Mouse (Mus musculus) kidney, embryonic 14.5 days (tissue): ENCODE measurements at regions not wholly inside any gene's neighbourhood (a gene's known extent, or its start where the extent isn't known, plus 50 kb on each side); places are given as distances from the start of the nearest gene placed in this dataset.

ENCODE experiments used
- ATAC-seq: fragments of 200-750 bp; cut with Nextera tagmentation; 2 replicates; pipeline ENCODE4 v1.8.0; 2017; ENCODE audit warnings: moderate number of reproducible peaks, mild to moderate bottlenecking, moderate TSS enrichment, moderate library complexity; ENCODE audit not compliant: low FRiP score, low TSS enrichment
- H3K27ac ChIP-seq: fragments of 300-500 bp; sonication (generic); 2 replicates; pipeline ENCODE4 v1.5.1; 2014; ENCODE audit warnings: low read depth, mild to moderate bottlenecking, low read length, moderate library complexity, mixed read lengths
- H3K27me3 ChIP-seq: fragments of 300-500 bp; sonication (generic); 2 replicates; pipeline ENCODE4 v1.6.1; 2014; ENCODE audit warnings: mild to moderate bottlenecking, low read length; ENCODE audit not compliant: control insufficient read depth, insufficient read depth
- H3K36me3 ChIP-seq: fragments of 300-500 bp; sonication (generic); 2 replicates; pipeline ENCODE4 v1.6.1; 2014; ENCODE audit warnings: low read length, mixed read lengths; ENCODE audit not compliant: control insufficient read depth, insufficient read depth
- H3K4me1 ChIP-seq: fragments of 300-500 bp; sonication (generic); 2 replicates; pipeline ENCODE4 v1.6.1; 2014; ENCODE audit warnings: low read length, mixed read lengths; ENCODE audit not compliant: control insufficient read depth, insufficient read depth
- H3K4me2 ChIP-seq: fragments of 300-500 bp; sonication (generic); replicated peaks from 2 replicates; pipeline ENCODE4 v1.6.1; 2014; ENCODE audit warnings: low read depth, mild to moderate bottlenecking, low read length
- H3K4me3 ChIP-seq: fragments of 300-500 bp; sonication (generic); 2 replicates; pipeline ENCODE4 v1.5.1; 2014; ENCODE audit warnings: mild to moderate bottlenecking, low read length
- H3K9ac ChIP-seq: fragments of 300-500 bp; sonication (generic); 2 replicates; pipeline ENCODE4 v1.6.1; 2014; ENCODE audit warnings: low read depth, mild to moderate bottlenecking, low read length, moderate library complexity
- H3K9me3 ChIP-seq: fragments of 300-500 bp; sonication (generic); 2 replicates; pipeline ENCODE4 v1.6.1; 2016; ENCODE audit warnings: low read length; ENCODE audit not compliant: control insufficient read depth
- WGBS: fragments of 180-500 bp; shearing (Covaris S2); extraction: QIAGEN DNeasy Blood & Tissue Kit; methylation state at CpG from one replicate; pipeline ENCODE4 v1.1.7; 2014; 5-methylcytosine and 5-hydroxymethylcytosine counted together

GRCm38 (mm10) chr9:43387397-43387796 lies 76.7 kb downstream of the Trim29 start:
- H3K27ac ChIP-seq, result no peak overlapping the region
- no peaks in the 10 kb centered on the region for H3K4me1 ChIP-seq
- H3K4me3 ChIP-seq, result no peak overlapping the region
- no peak for ATAC-seq
- H3K27me3 ChIP-seq, result peaks cover 2% of the 10 kb centered on the region; the same call in 1 of the 2 replicates
- H3K36me3 ChIP-seq, result no peaks in the 10 kb centered on the region
- no peak overlapping the region for H3K4me2 ChIP-seq
- H3K9me3 ChIP-seq, result no peaks in the 10 kb centered on the region
- H3K9ac ChIP-seq, result no peak overlapping the region
- WGBS, result 46% methylated on average over 9 of the region's 9 CpGs

DNA sequence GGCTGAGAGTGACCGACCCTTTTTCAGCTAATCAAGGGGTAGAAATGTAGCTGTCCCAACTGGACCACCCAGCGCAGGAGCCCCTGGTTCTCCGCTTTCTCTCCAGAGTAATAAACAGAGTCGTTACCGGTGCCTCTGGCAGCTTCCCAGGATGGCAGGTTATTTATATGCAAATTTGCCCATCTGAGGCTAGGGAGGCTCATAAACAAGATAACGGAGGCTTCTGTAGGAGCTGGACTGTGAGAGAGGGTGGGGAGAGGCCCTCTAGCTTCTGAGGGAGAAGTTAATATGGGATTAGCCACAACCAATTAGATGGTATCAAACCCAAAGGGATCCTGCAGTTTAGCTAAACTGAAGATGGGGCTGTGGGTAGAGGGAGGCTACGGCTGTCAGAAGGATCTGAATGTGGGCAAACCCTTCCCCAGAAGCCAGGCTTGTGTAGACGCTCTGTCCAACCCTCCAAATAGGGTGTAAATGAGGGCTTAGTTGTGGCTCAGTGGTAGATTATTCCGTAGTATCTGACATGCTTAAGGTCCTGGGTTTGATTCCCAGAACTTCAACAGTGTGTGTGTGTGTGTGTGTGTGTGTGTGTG lies 78.9 kb downstream of the Trim29 start:
- no peak overlapping the region for H3K4me3 ChIP-seq
- no peaks in the 10 kb centered on the region for H3K36me3 ChIP-seq
- H3K9ac ChIP-seq, result no peak overlapping the region
- no peak overlapping the region for H3K27ac ChIP-seq
- no peaks in the 10 kb centered on the region for H3K4me1 ChIP-seq
- ATAC-seq, result no peak
- no peaks in the 10 kb centered on the region for H3K27me3 ChIP-seq
- H3K9me3 ChIP-seq, result peaks cover 4% of the 10 kb centered on the region; the same call in 1 of the 2 replicates
- no peak overlapping the region for H3K4me2 ChIP-seq
- WGBS, result 35% methylated on average over 9 of the region's 9 CpGs

DNA sequence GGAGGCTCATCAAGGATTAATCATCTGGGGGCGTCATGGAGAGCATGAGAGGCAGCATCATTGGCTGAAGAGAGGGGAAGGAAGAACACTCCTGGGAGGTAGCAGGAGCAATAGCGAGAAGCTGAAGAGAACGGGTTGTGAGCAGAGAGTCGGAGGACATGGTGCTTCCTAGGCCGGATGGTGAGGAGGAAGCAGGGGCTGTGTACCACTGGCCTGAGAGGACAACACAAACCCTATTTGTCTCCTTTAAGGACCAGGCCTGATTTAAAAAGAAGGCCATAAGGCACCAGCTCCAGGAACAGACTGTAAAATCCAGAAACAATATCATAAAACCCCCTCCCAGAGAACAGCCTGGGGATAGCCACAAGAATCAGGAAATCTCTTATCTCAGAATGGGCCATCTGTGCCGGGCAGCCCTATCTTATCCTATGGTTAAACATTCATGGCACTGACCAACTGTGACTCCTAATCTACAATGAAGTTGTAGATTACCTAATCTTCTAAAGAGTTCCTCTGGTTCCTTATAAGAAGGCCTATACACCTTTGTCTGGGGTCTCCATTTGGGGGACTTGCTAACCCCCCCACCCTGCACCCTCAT lies 81.9 kb downstream of the Trim29 start:
- 81% methylated on average over 6 of the region's 6 CpGs for WGBS
- no peaks in the 10 kb centered on the region for H3K27me3 ChIP-seq
- H3K4me2 ChIP-seq, result no peak overlapping the region
- H3K9me3 ChIP-seq, result peaks cover 4% of the 10 kb centered on the region; the same call in 1 of the 2 replicates
- no peaks in the 10 kb centered on the region for H3K4me1 ChIP-seq
- ATAC-seq, result no peak
- no peak overlapping the region for H3K27ac ChIP-seq
- H3K36me3 ChIP-seq, result no peaks in the 10 kb centered on the region
- H3K4me3 ChIP-seq, result no peak overlapping the region
- H3K9ac ChIP-seq, result no peak overlapping the region

- Histone ChIP-seq H3K4me3 (no peak overlapping the region), H3K27ac (no peak overlapping the region), H3K27me3 (no peaks in the 10 kb centered on the region), H3K4me2 (no peak overlapping the region), H3K9ac (no peak overlapping the region), H3K36me3 (no peaks in the 10 kb centered on the region), H3K9me3 (peaks cover 4% of the 10 kb centered on the region; the same call in 1 of the 2 replicates), H3K4me1 (no peaks in the 10 kb centered on the region)
- ATAC-seq, result no peak
- whole genome bisulfite sequencing, result 58% methylated on average over 5 of the region's 5 CpGs
Measured at GRCm38 (mm10) chr9:43394204-43394603, 83.6 kb downstream of the Trim29 start.

GRCm38 (mm10) chr9:43395209-43395608 lies 84.6 kb downstream of the Trim29 start:
- Histone ChIP-seq H3K9me3 (peaks cover 4% of the 10 kb centered on the region; the same call in 1 of the 2 replicates), H3K27me3 (no peaks in the 10 kb centered on the region), H3K36me3 (no peaks in the 10 kb centered on the region), H3K4me3 (no peak overlapping the region), H3K27ac (no peak overlapping the region), H3K4me1 (no peaks in the 10 kb centered on the region), H3K4me2 (no peak overlapping the region), H3K9ac (no peak overlapping the region)
- no peak for ATAC-seq
- 36% methylated on average over 5 of the region's 5 CpGs for WGBS

DNA sequence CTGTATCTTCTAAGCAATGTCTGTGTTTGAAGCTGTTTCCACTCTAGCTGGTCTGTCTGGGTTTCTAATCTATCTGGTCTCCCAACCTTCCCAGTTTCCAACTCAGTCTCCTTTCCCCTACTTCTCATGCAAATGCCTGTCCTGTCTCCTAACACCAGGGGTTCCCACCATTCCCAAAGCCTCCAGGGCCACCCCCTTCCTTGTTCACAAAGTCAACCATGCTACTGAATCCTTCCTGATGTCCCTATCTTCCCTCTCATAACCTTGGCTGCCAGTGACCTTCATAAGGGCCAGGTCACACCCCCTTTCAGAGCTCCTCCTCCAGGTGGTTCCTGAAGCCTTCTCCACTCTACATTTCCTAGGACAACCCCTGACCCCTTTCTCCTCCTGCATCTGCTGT lies 85.9 kb downstream of the Trim29 start:
- Histone ChIP-seq H3K9me3 (peaks cover 4% of the 10 kb centered on the region; the same call in 1 of the 2 replicates), H3K27ac (no peak overlapping the region), H3K9ac (no peak overlapping the region), H3K36me3 (no peaks in the 10 kb centered on the region), H3K4me3 (no peak overlapping the region), H3K4me1 (no peaks in the 10 kb centered on the region), H3K27me3 (no peaks in the 10 kb centered on the region), H3K4me2 (no peak overlapping the region)
- ATAC-seq, result no peak

- Histone ChIP-seq H3K9me3 (no peaks in the 10 kb centered on the region), H3K4me3 (no peak overlapping the region), H3K4me1 (no peaks in the 10 kb centered on the region), H3K4me2 (no peak overlapping the region), H3K27ac (no peak overlapping the region), H3K36me3 (no peaks in the 10 kb centered on the region), H3K9ac (no peak overlapping the region), H3K27me3 (no peaks in the 10 kb centered on the region)
- 70% methylated on average over 6 of the region's 6 CpGs for WGBS
- ATAC-seq, result no peak
Measured at GRCm38 (mm10) chr9:43408493-43408892, 97.8 kb downstream of the Trim29 start.

GRCm38 (mm10) chr9:43412473-43412872 lies 101.8 kb downstream of the Trim29 start:
- H3K9me3 ChIP-seq, result no peaks in the 10 kb centered on the region
- no peaks in the 10 kb centered on the region for H3K36me3 ChIP-seq
- H3K27me3 ChIP-seq, result no peaks in the 10 kb centered on the region
- WGBS, result 74% methylated on average over 3 of the region's 3 CpGs
- no peak overlapping the region for H3K4me2 ChIP-seq
- no peaks in the 10 kb centered on the region for H3K4me1 ChIP-seq
- H3K4me3 ChIP-seq, result no peak overlapping the region
- no peak overlapping the region for H3K27ac ChIP-seq
- no peak overlapping the region for H3K9ac ChIP-seq
- no peak for ATAC-seq

DNA sequence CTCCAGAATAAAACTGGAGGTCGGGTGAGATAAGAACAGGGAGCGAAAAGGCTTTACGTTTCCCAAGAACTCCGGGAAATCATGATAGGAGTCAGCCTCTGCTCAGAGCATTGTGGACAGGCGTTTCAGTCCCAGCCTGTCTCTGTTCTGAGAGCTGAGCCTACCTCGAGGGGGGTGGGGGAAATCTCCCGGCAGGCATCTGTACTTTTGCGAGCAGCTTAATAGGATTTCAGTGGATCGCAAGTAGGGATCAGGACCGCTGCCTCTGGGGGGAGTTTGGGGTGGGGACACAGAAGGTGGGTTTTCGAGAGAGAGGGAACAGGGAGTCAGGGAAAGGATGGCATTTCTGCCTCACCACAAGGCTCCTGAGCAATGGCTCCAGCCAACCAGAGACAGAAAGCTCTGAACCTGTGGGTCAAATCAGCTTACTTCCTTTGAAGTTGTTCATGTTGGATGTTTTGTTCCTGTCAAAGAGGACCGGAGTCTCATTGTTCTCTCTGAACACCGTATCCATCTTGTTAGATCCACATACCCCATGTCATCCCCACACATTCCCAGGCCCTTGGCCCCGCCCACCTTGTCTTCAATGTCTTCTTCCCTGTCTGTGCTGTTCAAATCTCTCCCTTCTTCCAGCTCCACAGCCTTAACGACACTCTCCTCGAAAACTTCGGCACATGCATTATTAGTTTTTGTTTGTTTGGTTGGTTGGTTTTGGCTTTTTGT lies 109.5 kb downstream of the Trim29 start:
- Histone ChIP-seq H3K36me3 (no peaks in the 10 kb centered on the region), H3K4me2 (no peak overlapping the region), H3K4me3 (no peak overlapping the region), H3K9ac (no peak overlapping the region), H3K9me3 (no peaks in the 10 kb centered on the region), H3K4me1 (0 out of 2 replicates have a peak, but pooled peaks cover 3% of the 10 kb centered on the region), H3K27ac (no peak overlapping the region), H3K27me3 (no peaks in the 10 kb centered on the region)
- ATAC-seq, result no peak
- 29% methylated on average over 17 of the region's 17 CpGs for WGBS
